Mouse (Mus musculus) MEL (cell line): ENCODE data around the gene Tnn. TPM values are rescaled to one million over a fixed set of nuclear protein-coding genes. Genes with fewer than 3 reads are reported as not detected.

Experiments
- DNase-seq: peaks from one replicate; pipeline ENCODE4 v3.0.0; 2011; ENCODE audit warnings: low read depth, low spot score
- H3K27ac ChIP-seq: 2 replicates; pipeline ENCODE4 v1.5.1; 2012; ENCODE audit warnings: low read depth, mild to moderate bottlenecking, control low read depth, low read length, moderate library complexity; ENCODE audit not compliant: control insufficient read depth
- H3K27me3 ChIP-seq, 2 experiments: fragments of 150-350 bp in 1 of 2; sonication (generic) in 1 of 2; 2 replicates each; pipeline ENCODE4 v1.6.1; 2012; ENCODE audit warnings: low read length in 2 of 2, mild to moderate bottlenecking in 2 of 2, improper control_type of control experiment in 1 of 2, moderate library complexity in 1 of 2; ENCODE audit not compliant: insufficient read depth in 2 of 2, control insufficient read depth in 1 of 2
- H3K36me3 ChIP-seq, 2 experiments: 2 replicates each; pipeline ENCODE4 v1.6.1; 2012 to 2014; ENCODE audit warnings: low read length in 2 of 2, improper control_type of control experiment in 1 of 2, inconsistent platforms in 1 of 2, mild to moderate bottlenecking in 1 of 2; ENCODE audit not compliant: insufficient read depth in 2 of 2, control insufficient read depth in 1 of 2
- H3K4me1 ChIP-seq, 2 experiments: fragments of 150-350 bp in 1 of 2; sonication (generic) in 1 of 2; 2 replicates each; pipeline ENCODE4 v1.6.1; 2012; ENCODE audit warnings: low read length in 2 of 2, improper control_type of control experiment in 1 of 2, mild to moderate bottlenecking in 1 of 2; ENCODE audit not compliant: insufficient read depth in 2 of 2, control insufficient read depth in 1 of 2
- H3K4me3 ChIP-seq, 2 experiments: fragments of 150-350 bp in 1 of 2; sonication (generic) in 1 of 2; 2 replicates each; pipeline ENCODE4 v1.5.1; 2012; ENCODE audit warnings: low read depth in 2 of 2, low read length in 2 of 2, mild to moderate bottlenecking in 2 of 2, moderate library complexity in 2 of 2, control low read depth in 1 of 2, improper control_type of control experiment in 1 of 2; ENCODE audit not compliant: control insufficient read depth in 1 of 2, insufficient read depth in 1 of 2
- H3K79me2 ChIP-seq: 2 replicates; pipeline ENCODE4 v1.6.1; 2012; ENCODE audit warnings: mild to moderate bottlenecking, low read length, moderate library complexity; ENCODE audit not compliant: control insufficient read depth, poor library complexity, insufficient read depth
- H3K9ac ChIP-seq: 2 replicates; pipeline ENCODE4 v1.6.1; 2012; ENCODE audit warnings: low read depth, mild to moderate bottlenecking, control low read depth, low read length, moderate library complexity; ENCODE audit not compliant: control insufficient read depth, poor library complexity, severe bottlenecking
- H3K9me3 ChIP-seq: fragments of 150-350 bp; sonication (generic); replicated peaks from 2 replicates; pipeline ENCODE4 v1.6.1; 2012; ENCODE audit warnings: mild to moderate bottlenecking, low read length, improper control_type of control experiment, moderate library complexity; ENCODE audit not compliant: insufficient read depth
- BHLHE40 ChIP-seq: IDR thresholded peaks from 2 replicates; pipeline ENCODE4 v1.6.1; 2012; ENCODE audit warnings: low read depth, mild to moderate bottlenecking, inconsistent platforms, low read length, improper control_type of control experiment, borderline replicate concordance
- CHD2 ChIP-seq: IDR thresholded peaks from 2 replicates; pipeline ENCODE4 v1.6.1; 2011; ENCODE audit warnings: low read length, improper control_type of control experiment
- CTCF ChIP-seq, 3 experiments: IDR thresholded peaks in 2 of 3; conservative IDR thresholded peaks in 1 of 3; 2 replicates each; pipeline ENCODE4 v1.5.1; 2011 to 2012; ENCODE audit warnings: low read length in 3 of 3, low read depth in 2 of 3, mild to moderate bottlenecking in 2 of 3, improper control_type of control experiment in 1 of 3, inconsistent platforms in 1 of 3, mixed read lengths in 1 of 3, moderate library complexity in 1 of 3; ENCODE audit not compliant: control insufficient read depth in 1 of 3, insufficient read depth in 1 of 3, poor library complexity in 1 of 3, severe bottlenecking in 1 of 3
- E2F4 ChIP-seq: IDR thresholded peaks from 2 replicates; pipeline ENCODE4 v1.6.1; 2011; ENCODE audit warnings: low read depth, low read length, improper control_type of control experiment, borderline replicate concordance
- ETS1 ChIP-seq: IDR thresholded peaks from 2 replicates; pipeline ENCODE4 v1.6.1; 2012; ENCODE audit warnings: low read depth, mild to moderate bottlenecking, inconsistent platforms, low read length, improper control_type of control experiment, moderate library complexity
- GABPA ChIP-seq: IDR thresholded peaks from 2 replicates; pipeline ENCODE4 v1.6.1; 2012; ENCODE audit warnings: low read depth, mild to moderate bottlenecking, inconsistent platforms, low read length, improper control_type of control experiment, moderate library complexity
- HCFC1 ChIP-seq: IDR thresholded peaks from 2 replicates; pipeline ENCODE4 v1.6.1; 2012; ENCODE audit warnings: low read depth, mild to moderate bottlenecking, inconsistent platforms, low read length, improper control_type of control experiment, moderate library complexity
- KAT2A ChIP-seq: conservative IDR thresholded peaks from 2 replicates; pipeline ENCODE4 v1.6.1; 2012; ENCODE audit warnings: low read depth, low read length, improper control_type of control experiment, inconsistent platforms
- MAFK ChIP-seq: IDR thresholded peaks from 2 replicates; pipeline ENCODE4 v1.6.1; 2011; ENCODE audit warnings: low read depth, mild to moderate bottlenecking, low read length, improper control_type of control experiment, borderline replicate concordance
- MAX ChIP-seq: IDR thresholded peaks from 2 replicates; pipeline ENCODE4 v1.6.1; 2011; ENCODE audit warnings: low read length, improper control_type of control experiment
- MAZ ChIP-seq: IDR thresholded peaks from 2 replicates; pipeline ENCODE4 v1.6.1; 2012; ENCODE audit warnings: low read depth, mild to moderate bottlenecking, inconsistent platforms, low read length, improper control_type of control experiment
- MXI1 ChIP-seq: IDR thresholded peaks from 2 replicates; pipeline ENCODE4 v1.6.1; 2011; ENCODE audit warnings: mild to moderate bottlenecking, low read depth, low read length, improper control_type of control experiment
- MYB ChIP-seq: IDR thresholded peaks from 2 replicates; pipeline ENCODE4 v1.6.1; 2011; ENCODE audit warnings: mild to moderate bottlenecking, low read depth, low read length, improper control_type of control experiment
- MYC ChIP-seq: IDR thresholded peaks from 2 replicates; pipeline ENCODE4 v1.6.1; 2011; ENCODE audit warnings: low read depth, mild to moderate bottlenecking, low read length, improper control_type of control experiment, moderate library complexity
- NELFE ChIP-seq: IDR thresholded peaks from 2 replicates; pipeline ENCODE4 v1.6.1; 2011; ENCODE audit warnings: low read depth, low read length, improper control_type of control experiment
- NRF1 ChIP-seq: IDR thresholded peaks from 2 replicates; pipeline ENCODE4 v1.6.1; 2014; ENCODE audit warnings: low read depth, mild to moderate bottlenecking, inconsistent platforms, low read length, improper control_type of control experiment, moderate library complexity; ENCODE audit not compliant: poor library complexity, insufficient read depth, severe bottlenecking
- POLR2AphosphoS2 ChIP-seq: IDR thresholded peaks from 2 replicates; pipeline ENCODE4 v1.6.1; 2011; ENCODE audit warnings: low read length, improper control_type of control experiment
- POLR2AphosphoS5 ChIP-seq: IDR thresholded peaks from 2 replicates; pipeline ENCODE4 v1.6.1; 2012; ENCODE audit warnings: low read depth, borderline replicate concordance, mild to moderate bottlenecking, inconsistent platforms, low read length, moderate library complexity, mixed read lengths
- SIN3A ChIP-seq: IDR thresholded peaks from 2 replicates; pipeline ENCODE4 v1.6.1; 2012; ENCODE audit warnings: low read length, improper control_type of control experiment, inconsistent platforms
- SMC3 ChIP-seq: IDR thresholded peaks from 2 replicates; pipeline ENCODE4 v1.6.1; 2011; ENCODE audit warnings: low read depth, low read length, improper control_type of control experiment
- TAL1 ChIP-seq: IDR thresholded peaks from 2 replicates; pipeline ENCODE4 v1.6.1; 2012; ENCODE audit warnings: mild to moderate bottlenecking, inconsistent platforms, low read length, moderate library complexity, mixed read lengths
- USF1 ChIP-seq: IDR thresholded peaks from 2 replicates; pipeline ENCODE4 v1.6.1; 2014; ENCODE audit warnings: low read depth, mild to moderate bottlenecking, inconsistent platforms, low read length, improper control_type of control experiment, moderate library complexity
- USF2 ChIP-seq, 2 experiments: IDR thresholded peaks; 2 replicates each; pipeline ENCODE4 v1.6.1; 2011 to 2012; ENCODE audit warnings: improper control_type of control experiment in 2 of 2, low read length in 2 of 2, borderline replicate concordance in 1 of 2, inconsistent platforms in 1 of 2, low read depth in 1 of 2, mild to moderate bottlenecking in 1 of 2; ENCODE audit not compliant: insufficient read depth in 1 of 2
- ZC3H11A ChIP-seq: IDR thresholded peaks from 2 replicates; pipeline ENCODE4 v1.6.1; 2012; ENCODE audit warnings: low read depth, mild to moderate bottlenecking, inconsistent platforms, low read length, improper control_type of control experiment
- ZKSCAN1 ChIP-seq: IDR thresholded peaks from 2 replicates; pipeline ENCODE4 v1.6.1; 2012; ENCODE audit warnings: low read depth, mild to moderate bottlenecking, inconsistent platforms, low read length, improper control_type of control experiment, moderate library complexity
- ZNF384 ChIP-seq: IDR thresholded peaks from 2 replicates; pipeline ENCODE4 v1.6.1; 2012; ENCODE audit warnings: low read depth, mild to moderate bottlenecking, inconsistent platforms, low read length, improper control_type of control experiment
- polyA plus RNA-seq, 2 experiments: library from polyadenylated mRNA; stranded (reverse) in 1 of 2; unstranded in 1 of 2; fragments of >175 nt in 1 of 2; fragments of >200 nt in 1 of 2; gene quantifications; 2 replicates each; pipeline versions ENCODE4 v1.2.1 to v1.2.4; 2012; ENCODE audit warnings: low replicate concordance in 2 of 2, low read depth in 1 of 2; ENCODE audit not compliant: insufficient read length in 2 of 2, insufficient read depth in 1 of 2, missing spikeins in 1 of 2
- total RNA-seq: library from RNA; depleted of rRNA; stranded (reverse); fragments of 300-350 nt; gene quantifications from 2 replicates; pipeline ENCODE4 v1.2.3, GENCODE M21; 2012

The Tnn gene
- total and polyA plus RNA-seq, 3 experiments, result not detected

DNA sequence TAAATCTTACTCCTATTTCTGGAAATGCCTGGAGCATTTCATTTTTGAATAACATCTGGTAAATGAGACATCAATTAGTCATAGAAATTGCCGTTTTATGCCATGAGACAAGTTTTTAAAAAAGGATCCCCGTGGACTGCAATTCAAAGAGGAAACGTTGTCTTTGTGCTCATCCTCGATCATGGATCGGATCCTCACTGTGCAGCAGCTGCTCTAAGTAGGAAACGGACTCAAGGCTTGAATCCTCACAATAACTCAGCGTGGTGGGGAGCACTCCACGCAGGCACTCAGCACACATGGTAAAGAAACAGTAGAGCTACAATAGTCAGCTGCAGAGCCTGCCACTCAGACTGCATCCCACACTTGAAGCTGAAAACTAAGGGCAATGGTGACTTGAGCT is 23.5 kb upstream of the Tnn start:
- no peak overlapping the region for H3K9ac ChIP-seq
- no peak for DNase-seq
- TF ChIP-seq POLR2AphosphoS2 (no peak), ETS1 (no peak), MYB (no peak), MAX (no peak), POLR2AphosphoS5 (no peak), BHLHE40 (no peak), MXI1 (no peak), SIN3A (no peak), KAT2A (no peak)
- no peaks in the 10 kb centered on the region for H3K9me3 ChIP-seq
- no peaks in the 10 kb centered on the region for H3K79me2 ChIP-seq
- H3K27me3 ChIP-seq, result peaks cover 0 to 2% of the 10 kb centered on the region in 2 experiments; a peak in 3 of 4 replicates
- no peaks in the 10 kb centered on the region for H3K4me1 ChIP-seq
- H3K4me3 ChIP-seq, result no peak overlapping the region
- H3K27ac ChIP-seq, result no peak overlapping the region
- no peaks in the 10 kb centered on the region for H3K36me3 ChIP-seq

DNA sequence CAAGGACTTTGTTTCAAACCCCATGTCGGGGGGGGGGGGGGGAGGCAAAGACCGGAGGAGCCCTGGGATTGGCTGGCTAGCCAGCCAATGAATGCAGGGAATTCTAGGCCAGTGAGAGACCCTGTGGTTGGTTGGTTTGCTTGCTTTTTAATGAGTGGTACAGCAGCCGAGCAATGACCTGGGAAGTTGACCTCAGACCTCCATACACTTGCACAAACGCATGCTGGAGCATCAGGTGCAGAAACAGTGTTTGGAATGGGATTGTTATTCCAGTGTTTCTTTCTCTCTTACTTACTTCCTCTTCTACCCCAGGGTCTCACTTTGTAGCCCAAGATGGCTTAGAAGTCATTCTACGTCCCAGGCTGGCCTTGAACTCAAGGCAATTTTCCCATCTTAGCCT is 13.2 kb upstream of the Tnn start:
- no peak for DNase-seq
- Histone ChIP-seq H3K9me3 (no peaks in the 10 kb centered on the region), H3K27me3 (peaks cover 0 to 3% of the 10 kb centered on the region in 2 experiments; a peak in 2 of 4 replicates), H3K9ac (no peak overlapping the region), H3K36me3 (no peaks in the 10 kb centered on the region), H3K27ac (no peak overlapping the region), H3K4me1 (no peaks in the 10 kb centered on the region), H3K79me2 (no peaks in the 10 kb centered on the region), H3K4me3 (no peak overlapping the region)
- TF ChIP-seq GABPA (no peak), ZNF384 (no peak), MYB (no peak), MYC (no peak), TAL1 (no peak), E2F4 (no peak), HCFC1 (no peak)

DNA sequence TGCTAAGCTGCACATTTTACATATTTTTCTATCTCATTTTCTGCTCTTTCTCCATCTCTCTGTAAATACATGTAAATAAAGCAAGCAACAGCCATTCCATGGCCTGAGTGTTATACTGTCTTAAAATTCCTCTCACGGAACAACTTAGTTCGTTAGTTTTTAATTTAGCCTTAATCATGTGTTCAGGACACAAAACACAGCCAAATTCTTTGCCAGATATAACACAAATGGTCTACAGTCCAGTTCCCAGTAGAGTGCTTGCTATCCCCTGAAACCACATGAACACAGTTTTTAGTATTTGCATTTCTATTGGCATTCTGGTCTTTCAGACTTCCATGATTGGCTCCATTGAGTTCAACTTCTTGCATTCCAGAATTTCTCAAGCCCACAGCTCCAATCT is 4.8 kb upstream of the Tnn start:
- H3K79me2 ChIP-seq, result no peaks in the 10 kb centered on the region
- no peak for TF ChIP-seq SMC3
- no peak for TF ChIP-seq MXI1
- no peak for TF ChIP-seq MAFK
- no peak for TF ChIP-seq USF2 (IDR thresholded peaks at IDR 0.05; ENCODE audit: borderline replicate concordance in 1 of 2, insufficient read depth in 1 of 2, low read depth in 1 of 2, low read length in 2 of 2)
- no peak for TF ChIP-seq ZC3H11A
- TF ChIP-seq GABPA, result no peak
- no peak for TF ChIP-seq NELFE
- TF ChIP-seq ZKSCAN1, result no peak
- TF ChIP-seq NRF1, result no peak
- TF ChIP-seq POLR2AphosphoS2, result no peak
- no peak for TF ChIP-seq MAZ
- no peak for TF ChIP-seq MYB
- TF ChIP-seq SIN3A, result no peak
- TF ChIP-seq BHLHE40, result no peak
- TF ChIP-seq MYC, result no peak
- no peak for TF ChIP-seq CTCF (IDR thresholded peaks at IDR 0.05 in 2 of 3, conservative IDR thresholded peaks at IDR 0.05 in 1 of 3; ENCODE audit: control insufficient read depth in 1 of 3, insufficient read depth in 1 of 3, low read depth in 2 of 3, low read length in 3 of 3, poor library complexity in 1 of 3, severe bottlenecking in 1 of 3)
- TF ChIP-seq MAX, result no peak
- TF ChIP-seq USF1, result no peak
- TF ChIP-seq CHD2, result no peak

More for the DNA sequence above, 4.8 kb upstream of the Tnn start:
- Histone ChIP-seq H3K4me3 (no peak overlapping the region), H3K9ac (no peak overlapping the region), H3K4me1 (no peaks in the 10 kb centered on the region), H3K9me3 (no peaks in the 10 kb centered on the region), H3K36me3 (no peaks in the 10 kb centered on the region), H3K27ac (no peak overlapping the region), H3K27me3 (peaks cover 0 to 2% of the 10 kb centered on the region in 2 experiments; a peak in 2 of 4 replicates)
- no peak for DNase-seq
